Mouse (Mus musculus) limb, embryonic 13.5 days (tissue): ENCODE results near the gene Aff1. TPM values are rescaled to one million over a fixed set of nuclear protein-coding genes. Genes with fewer than 3 reads are reported as not detected.

Experiments
- ATAC-seq: fragments of 200-750 bp; cut with Nextera tagmentation; 2 replicates; pipeline ENCODE4 v1.8.0; 2017; ENCODE audit warnings: low read depth, moderate number of reproducible peaks, moderate TSS enrichment; ENCODE audit not compliant: low FRiP score
- H3K27ac ChIP-seq: fragments of 300-500 bp; sonication (generic); 2 replicates; pipeline ENCODE4 v1.5.1; 2015; ENCODE audit warnings: inconsistent platforms, mild to moderate bottlenecking, moderate library complexity
- H3K27me3 ChIP-seq: fragments of 300-500 bp; sonication (generic); 2 replicates; pipeline ENCODE4 v1.6.1; 2015; ENCODE audit warnings: mild to moderate bottlenecking, inconsistent platforms
- H3K36me3 ChIP-seq: fragments of 300-500 bp; sonication (generic); 2 replicates; pipeline ENCODE4 v1.6.1; 2015; ENCODE audit warnings: inconsistent platforms, mild to moderate bottlenecking, moderate library complexity
- H3K4me1 ChIP-seq: fragments of 300-500 bp; sonication (generic); 2 replicates; pipeline ENCODE4 v1.6.1; 2015; ENCODE audit warnings: inconsistent platforms
- H3K4me2 ChIP-seq: fragments of 300-500 bp; sonication (generic); replicated peaks from 2 replicates; pipeline ENCODE4 v1.6.1; 2015; ENCODE audit warnings: inconsistent platforms, mild to moderate bottlenecking, moderate library complexity
- H3K4me3 ChIP-seq: fragments of 300-500 bp; sonication (generic); 2 replicates; pipeline ENCODE4 v1.5.1; 2015; ENCODE audit warnings: moderate library complexity, mild to moderate bottlenecking, inconsistent platforms
- H3K9ac ChIP-seq: fragments of 300-500 bp; sonication (generic); 2 replicates; pipeline ENCODE4 v1.6.1; 2015; ENCODE audit warnings: mild to moderate bottlenecking, inconsistent platforms
- H3K9me3 ChIP-seq: fragments of 300-500 bp; sonication (generic); 2 replicates; pipeline ENCODE4 v1.6.1; 2016; ENCODE audit warnings: inconsistent platforms
- WGBS: fragments of 180-500 bp; shearing (Covaris S2); methylation state at CpG from one replicate; pipeline ENCODE4 v1.1.7; 2015; 5-methylcytosine and 5-hydroxymethylcytosine counted together
- polyA plus RNA-seq: library from polyadenylated mRNA; unstranded; fragments of >200 nt; fragmentation: Nextera tagmentation; extraction: Ambion mirVana; gene quantifications from 2 replicates; pipeline ENCODE4 v1.2.1, GENCODE M21; 2015

The Aff1 gene
- polyA plus RNA-seq, 1 experiment from 2014 or later: 4.1 TPM

DNA sequence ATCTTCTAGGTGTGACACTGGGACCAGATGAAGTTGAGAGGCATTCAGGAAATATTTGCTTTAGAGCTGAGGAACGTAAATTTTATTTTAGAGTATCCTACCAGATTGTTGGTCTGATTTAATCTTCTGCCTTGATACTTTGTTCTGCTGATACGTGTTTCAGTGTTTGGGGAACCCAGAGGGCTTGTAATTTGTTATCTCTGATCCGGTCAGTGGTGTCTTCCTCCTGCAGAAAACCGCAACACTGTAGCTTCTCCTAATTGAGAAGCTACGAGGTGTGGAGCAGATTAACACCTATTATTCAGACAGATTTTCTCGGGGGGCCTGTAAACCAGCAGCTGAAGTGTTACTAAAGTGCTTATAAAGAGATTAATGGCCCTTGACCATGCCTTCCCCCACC lies 27.0 kb downstream of the Aff1 start:
- 25% methylated on average over 6 of the region's 6 CpGs for WGBS
- Histone ChIP-seq H3K4me1 (0 out of 2 replicates have a peak, but pooled peaks cover 4% of the 10 kb centered on the region), H3K4me2 (no peak overlapping the region), H3K36me3 (no peaks in the 10 kb centered on the region), H3K4me3 (no peak overlapping the region), H3K9ac (no peak overlapping the region), H3K9me3 (no peaks in the 10 kb centered on the region), H3K27ac (no peak overlapping the region), H3K27me3 (no peaks in the 10 kb centered on the region)
- ATAC-seq: no peak

DNA sequence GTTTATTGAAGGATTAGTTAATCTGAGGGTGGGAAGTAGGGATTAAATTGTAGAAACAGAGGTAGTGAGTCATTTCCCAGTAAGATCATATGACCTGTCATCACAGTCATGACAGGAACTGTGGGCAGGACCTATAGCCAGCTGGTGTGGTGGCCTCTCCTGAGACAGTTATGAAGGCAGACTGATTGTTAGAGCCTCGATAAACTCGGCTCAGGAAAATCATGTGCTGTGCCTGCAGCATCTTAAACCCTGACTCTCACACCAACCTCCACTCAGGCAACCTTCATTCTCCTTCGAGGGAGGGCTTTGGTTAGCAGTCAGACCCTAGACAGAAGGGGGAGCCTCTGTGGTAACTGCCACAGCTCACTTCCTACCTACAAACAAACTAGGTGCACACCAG lies 27.7 kb downstream of the Aff1 start:
- Histone ChIP-seq H3K4me1 (peaks cover 10% of the 10 kb centered on the region; the same call in 1 of the 2 replicates), H3K9me3 (no peaks in the 10 kb centered on the region), H3K9ac (no peak overlapping the region), H3K27ac (no peak overlapping the region), H3K4me2 (no peak overlapping the region), H3K4me3 (no peak overlapping the region), H3K36me3 (no peaks in the 10 kb centered on the region), H3K27me3 (no peaks in the 10 kb centered on the region)
- WGBS: 35% methylated on average over 3 of the region's 3 CpGs
- ATAC-seq: no peak

DNA sequence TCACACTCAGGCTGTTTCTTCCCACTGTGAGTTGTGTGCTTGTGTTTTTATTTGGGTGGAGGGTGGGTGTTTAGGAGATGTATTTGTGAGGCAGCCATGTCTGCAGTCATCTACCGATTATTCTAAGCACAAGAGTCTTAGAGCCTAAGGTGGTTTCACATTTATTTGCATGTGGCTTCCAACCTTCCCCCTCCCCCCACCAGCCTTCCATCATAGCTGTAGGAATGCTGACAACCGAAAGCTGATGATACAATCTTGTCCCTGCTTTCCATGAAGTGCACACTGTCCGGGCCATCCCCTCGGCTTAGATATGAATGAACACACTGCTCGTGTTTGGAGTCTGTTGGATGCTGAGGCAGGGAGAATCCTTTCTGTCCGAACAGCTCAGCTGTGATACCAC lies 28.8 kb downstream of the Aff1 start:
- no peak for ATAC-seq
- 77% methylated on average over 6 of the region's 6 CpGs for WGBS

DNA sequence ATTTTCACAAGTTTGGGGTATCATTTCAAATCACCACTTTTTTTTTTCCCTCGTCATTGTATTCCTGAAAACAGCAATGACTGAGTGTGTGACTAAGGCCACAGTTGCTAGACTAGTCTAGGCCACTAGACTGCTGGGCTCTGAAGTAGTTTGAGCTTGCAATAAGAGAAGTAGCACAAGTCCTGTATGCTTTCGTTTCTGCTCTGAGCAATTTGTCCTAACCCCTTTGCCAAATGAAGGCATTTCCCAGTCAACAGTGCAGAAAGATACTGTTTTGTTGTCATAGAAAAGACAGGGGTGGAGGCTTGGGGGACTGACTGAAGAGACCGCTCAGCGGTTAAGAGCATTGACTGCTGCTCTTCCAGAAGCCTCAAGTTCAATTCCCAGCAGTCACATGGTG lies 29.3 kb downstream of the Aff1 start:
- no peak overlapping the region for H3K9ac ChIP-seq
- H3K4me3 ChIP-seq: no peak overlapping the region
- ATAC-seq: no peak
- H3K9me3 ChIP-seq: no peaks in the 10 kb centered on the region
- no peaks in the 10 kb centered on the region for H3K27me3 ChIP-seq
- H3K4me1 ChIP-seq: peaks cover 12% of the 10 kb centered on the region; the same call in 1 of the 2 replicates
- no peaks in the 10 kb centered on the region for H3K36me3 ChIP-seq
- WGBS: 81% methylated on average over 4 of the region's 4 CpGs
- H3K27ac ChIP-seq: no peak overlapping the region
- H3K4me2 ChIP-seq: no peak overlapping the region

More for the DNA sequence above, 28.8 kb downstream of the Aff1 start:
- no peak overlapping the region for H3K27ac ChIP-seq
- no peaks in the 10 kb centered on the region for H3K9me3 ChIP-seq
- no peak overlapping the region for H3K4me2 ChIP-seq
- no peaks in the 10 kb centered on the region for H3K36me3 ChIP-seq
- no peak overlapping the region for H3K9ac ChIP-seq
- H3K27me3 ChIP-seq: no peaks in the 10 kb centered on the region
- peaks cover 12% of the 10 kb centered on the region; the same call in 1 of the 2 replicates for H3K4me1 ChIP-seq
- H3K4me3 ChIP-seq: no peak overlapping the region

DNA sequence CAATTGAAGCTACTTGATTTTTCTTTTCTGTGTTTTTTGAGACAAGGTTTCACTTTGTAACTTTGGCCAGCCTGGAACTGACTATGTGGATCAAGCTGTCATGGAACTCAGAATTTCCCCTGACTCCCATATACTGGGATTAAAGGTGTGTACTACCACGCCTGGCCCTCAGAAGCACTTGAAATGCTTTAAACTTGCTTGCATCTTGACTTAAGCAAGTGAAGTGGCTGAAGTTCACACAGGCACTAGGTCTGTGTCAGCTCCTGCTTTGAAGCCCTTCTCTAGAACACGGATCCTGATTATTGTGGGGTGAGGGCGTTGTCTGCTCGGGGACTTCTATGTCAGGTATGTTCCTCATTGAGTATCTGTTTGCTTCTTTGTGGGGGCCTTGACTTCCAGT lies 30.5 kb downstream of the Aff1 start:
- Histone ChIP-seq H3K9ac (no peak overlapping the region), H3K36me3 (no peaks in the 10 kb centered on the region), H3K4me2 (no peak overlapping the region), H3K27me3 (no peaks in the 10 kb centered on the region), H3K9me3 (no peaks in the 10 kb centered on the region), H3K4me3 (no peak overlapping the region), H3K4me1 (peaks cover 12% of the 10 kb centered on the region; the same call in 1 of the 2 replicates), H3K27ac (no peak overlapping the region)
- no peak for ATAC-seq
- WGBS: 74% methylated on average over 4 of the region's 4 CpGs

DNA sequence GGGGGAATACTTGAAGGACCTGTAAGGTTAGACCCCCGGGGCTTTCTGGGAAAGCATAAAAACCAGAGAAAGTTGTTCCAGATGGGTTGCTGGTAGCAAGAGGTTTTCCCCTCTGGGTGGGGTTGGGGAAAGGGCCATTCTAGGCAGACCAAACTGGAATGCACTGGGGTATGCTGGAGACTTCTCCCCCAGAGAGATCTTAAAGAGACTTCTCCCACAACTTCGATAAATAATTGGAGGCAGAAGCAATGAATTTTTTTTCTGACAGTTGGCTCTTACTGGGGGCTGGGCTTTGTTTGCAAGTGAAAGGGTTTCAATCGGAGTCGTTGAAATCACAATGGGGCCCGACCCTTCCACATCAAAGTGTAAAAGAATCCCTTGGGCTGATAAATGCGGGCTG lies 32.2 kb downstream of the Aff1 start:
- Histone ChIP-seq H3K36me3 (no peaks in the 10 kb centered on the region), H3K27me3 (no peaks in the 10 kb centered on the region), H3K9me3 (no peaks in the 10 kb centered on the region), H3K4me3 (no peak overlapping the region), H3K27ac (no peak overlapping the region), H3K4me1 (peaks cover 10% of the 10 kb centered on the region; the same call in 1 of the 2 replicates), H3K9ac (no peak overlapping the region), H3K4me2 (no peak overlapping the region)
- no peak for ATAC-seq
- 5% methylated on average over 6 of the region's 6 CpGs for WGBS

DNA sequence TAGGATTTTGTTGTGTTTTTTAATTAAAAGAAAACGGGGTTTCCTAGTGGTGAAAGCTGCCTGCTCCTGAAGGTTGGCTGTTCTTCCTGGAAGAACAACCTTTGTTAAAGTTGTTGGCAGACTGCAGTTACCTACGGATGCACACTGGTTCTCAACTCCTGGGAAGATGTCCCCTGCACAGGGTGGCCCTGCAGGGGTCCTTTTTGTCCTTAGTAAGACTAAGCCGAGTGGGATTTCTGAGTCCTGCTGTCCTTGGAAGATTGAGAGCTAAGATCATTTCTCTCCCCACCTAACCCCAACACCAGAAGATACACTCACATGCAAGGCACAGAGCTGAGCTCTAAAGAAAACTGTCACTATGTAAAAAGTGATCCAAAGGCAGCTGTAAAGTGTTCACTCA lies 32.6 kb downstream of the Aff1 start:
- ATAC-seq: no peak
- H3K9me3 ChIP-seq: no peaks in the 10 kb centered on the region
- H3K36me3 ChIP-seq: no peaks in the 10 kb centered on the region
- peaks cover 8% of the 10 kb centered on the region; the same call in 1 of the 2 replicates for H3K4me1 ChIP-seq
- WGBS: 19% methylated on average over 3 of the region's 3 CpGs
- H3K27me3 ChIP-seq: no peaks in the 10 kb centered on the region
- no peak overlapping the region for H3K9ac ChIP-seq
- H3K4me3 ChIP-seq: no peak overlapping the region
- no peak overlapping the region for H3K4me2 ChIP-seq
- H3K27ac ChIP-seq: no peak overlapping the region

DNA sequence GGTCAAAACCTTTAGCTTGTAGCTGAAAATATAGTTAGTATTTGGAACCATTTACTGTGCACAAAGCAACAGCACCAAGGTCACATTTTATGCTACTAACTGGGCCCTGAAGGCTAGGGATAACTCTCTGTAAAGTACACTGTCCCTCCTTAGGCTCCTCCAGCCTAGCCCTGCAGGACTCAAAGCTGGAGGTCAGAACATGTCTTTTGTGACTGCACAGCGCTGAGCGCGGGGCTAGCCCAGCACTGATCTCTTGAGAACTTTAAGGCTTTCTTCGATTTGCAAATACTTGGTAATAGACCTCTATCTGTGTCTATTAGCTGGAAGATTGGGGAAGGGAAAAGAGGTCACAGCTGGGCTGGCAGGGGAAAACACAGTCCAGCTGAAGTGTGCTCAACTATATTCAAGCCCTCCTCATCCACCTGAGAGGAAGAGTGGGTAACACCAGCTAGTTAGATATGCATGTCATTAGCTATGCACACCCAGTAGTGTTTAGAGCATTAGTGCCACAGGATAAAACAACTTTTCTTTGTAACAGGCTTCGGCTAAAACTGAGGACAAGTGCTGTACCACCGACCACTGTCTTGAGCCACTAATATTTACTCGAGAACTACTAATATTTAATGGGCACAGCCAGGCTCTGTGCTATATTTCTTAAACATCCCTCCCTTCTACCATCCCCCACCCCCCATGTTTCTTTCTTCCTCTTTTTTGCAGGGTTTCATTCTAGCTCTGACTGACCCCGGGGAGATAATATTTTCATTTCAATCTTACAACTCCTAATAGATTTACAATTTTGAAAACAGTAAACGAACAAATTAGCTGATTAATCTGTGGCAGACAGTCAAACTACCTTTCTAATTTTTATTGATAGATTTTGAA lies 33.3 kb downstream of the Aff1 start:
- no peak overlapping the region for H3K9ac ChIP-seq
- WGBS: 56% methylated on average over 9 of the region's 9 CpGs
- H3K4me2 ChIP-seq: no peak overlapping the region
- H3K4me3 ChIP-seq: no peak overlapping the region
- peaks cover 10% of the 10 kb centered on the region; the same call in 1 of the 2 replicates for H3K4me1 ChIP-seq
- H3K27me3 ChIP-seq: no peaks in the 10 kb centered on the region
- no peak for ATAC-seq
- no peak overlapping the region for H3K27ac ChIP-seq
- no peaks in the 10 kb centered on the region for H3K36me3 ChIP-seq
- H3K9me3 ChIP-seq: no peaks in the 10 kb centered on the region

DNA sequence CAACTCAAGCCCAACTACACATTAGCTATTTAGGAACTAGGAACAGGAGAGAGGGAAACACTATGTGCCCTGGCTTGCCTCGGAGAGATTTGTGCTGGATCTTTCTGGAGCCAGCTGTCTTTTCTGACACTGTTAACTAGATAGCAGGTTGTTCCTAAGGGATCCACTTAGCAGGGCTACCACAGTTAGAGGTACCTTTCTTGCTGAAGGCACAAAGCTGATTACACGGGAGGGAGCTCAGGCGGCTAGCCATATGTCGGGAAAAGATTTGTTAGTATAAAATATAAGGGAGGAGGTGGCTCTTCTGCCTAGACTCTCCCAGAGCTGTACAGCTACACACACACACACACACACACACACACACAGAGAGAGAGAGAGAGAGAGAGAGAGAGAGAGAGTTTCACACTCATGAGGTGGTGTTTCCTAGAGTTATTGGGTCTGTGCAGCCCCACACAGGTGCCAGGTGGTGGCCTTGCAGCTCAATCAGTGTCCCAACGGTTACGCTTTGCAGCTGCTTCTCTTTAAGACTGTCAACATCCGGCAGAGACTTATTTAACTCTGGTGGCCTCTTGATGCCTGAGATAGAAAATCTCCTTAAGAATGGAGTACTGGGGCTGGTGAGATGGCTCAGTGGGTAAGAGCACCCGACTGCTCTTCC lies 34.2 kb downstream of the Aff1 start:
- Histone ChIP-seq H3K27ac (no peak overlapping the region), H3K9me3 (no peaks in the 10 kb centered on the region), H3K27me3 (no peaks in the 10 kb centered on the region), H3K4me2 (no peak overlapping the region), H3K9ac (no peak overlapping the region), H3K36me3 (no peaks in the 10 kb centered on the region), H3K4me3 (no peak overlapping the region), H3K4me1 (peaks cover 17% of the 10 kb centered on the region; the same call in 1 of the 2 replicates)
- 39% methylated on average over 8 of the region's 8 CpGs for WGBS
- no peak for ATAC-seq

DNA sequence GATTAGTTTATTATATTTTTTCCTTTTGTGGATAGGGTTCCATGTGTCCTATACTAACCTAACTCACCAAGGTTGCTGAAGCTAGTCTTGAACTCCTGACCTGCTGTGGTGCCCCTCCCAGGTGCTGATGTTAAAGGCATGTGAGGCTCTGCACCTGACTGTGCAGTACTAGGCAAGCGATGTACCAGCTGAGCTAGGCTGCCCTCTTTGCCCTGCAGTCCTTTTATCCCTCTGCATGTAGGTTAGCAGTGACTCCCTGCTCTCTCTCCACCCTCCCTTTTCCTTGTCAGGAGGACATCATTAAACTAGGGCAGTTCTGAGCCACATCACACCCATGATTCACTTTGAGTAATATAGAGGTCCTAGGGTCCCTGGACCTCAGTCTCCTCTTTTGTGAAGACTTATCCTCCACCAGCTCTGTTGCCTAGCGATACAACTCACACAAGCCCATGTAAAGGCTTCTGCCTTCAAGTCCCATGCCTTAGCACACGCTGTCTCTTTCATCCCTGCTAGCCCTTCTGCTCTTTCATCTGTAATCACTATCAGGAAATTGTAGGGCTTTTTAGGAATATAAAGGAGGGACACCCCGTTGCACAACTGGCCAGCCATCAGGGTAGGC lies 35.7 kb downstream of the Aff1 start:
- Histone ChIP-seq H3K9ac (no peak overlapping the region), H3K27me3 (no peaks in the 10 kb centered on the region), H3K4me1 (peaks cover 17% of the 10 kb centered on the region; the same call in 1 of the 2 replicates), H3K9me3 (no peaks in the 10 kb centered on the region), H3K27ac (no peak overlapping the region), H3K4me3 (no peak overlapping the region), H3K36me3 (no peaks in the 10 kb centered on the region), H3K4me2 (no peak overlapping the region)
- no peak for ATAC-seq
- 75% methylated on average over 4 of the region's 4 CpGs for WGBS

DNA sequence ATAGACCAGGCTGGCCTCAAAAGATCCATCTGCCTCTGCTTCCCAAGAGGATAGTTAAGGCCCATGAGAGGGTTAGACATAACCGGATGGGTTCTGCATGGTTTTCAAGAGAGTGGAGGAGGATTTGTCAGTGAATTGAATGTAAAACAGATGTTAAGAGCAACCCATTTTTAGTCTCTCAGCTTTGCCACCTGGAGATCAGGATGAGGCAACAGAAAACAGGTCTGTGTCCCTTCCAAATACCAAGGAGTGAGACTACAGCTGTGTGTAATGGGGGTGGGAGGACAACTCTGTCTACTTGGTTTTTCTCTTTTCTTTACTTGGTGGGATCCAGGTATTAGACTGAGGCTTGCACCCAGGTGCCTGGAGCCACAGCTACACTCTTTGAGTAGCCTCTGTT lies 37.1 kb downstream of the Aff1 start:
- H3K9ac ChIP-seq: no peak overlapping the region
- H3K36me3 ChIP-seq: no peaks in the 10 kb centered on the region
- ATAC-seq: no peak
- no peaks in the 10 kb centered on the region for H3K9me3 ChIP-seq
- no peak overlapping the region for H3K4me3 ChIP-seq
- no peaks in the 10 kb centered on the region for H3K27me3 ChIP-seq
- WGBS: 29% methylated on average over 1 of the region's 1 CpGs
- H3K27ac ChIP-seq: no peak overlapping the region
- H3K4me1 ChIP-seq: peaks cover 17% of the 10 kb centered on the region; the same call in 1 of the 2 replicates
- no peak overlapping the region for H3K4me2 ChIP-seq

DNA sequence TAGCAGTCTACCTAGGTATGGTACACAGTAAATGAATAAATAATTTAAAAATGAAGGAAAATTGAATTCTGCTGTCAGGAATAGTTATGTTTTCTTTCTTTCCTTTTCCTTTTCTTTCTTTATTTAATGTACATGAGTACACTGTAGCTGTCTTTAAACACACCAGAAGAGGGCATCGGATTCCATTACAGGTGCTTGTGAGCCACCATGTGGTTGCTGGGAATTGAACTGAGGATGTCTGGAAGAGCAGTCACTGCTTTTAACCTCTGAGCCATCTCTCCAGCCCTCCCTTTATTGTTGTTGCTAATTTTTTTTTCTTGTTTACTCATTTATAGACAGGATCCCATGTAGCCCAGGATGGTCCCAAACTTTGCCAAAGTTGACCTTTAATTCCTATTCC lies 38.0 kb downstream of the Aff1 start:
- Histone ChIP-seq H3K27ac (no peak overlapping the region), H3K9me3 (no peaks in the 10 kb centered on the region), H3K4me3 (no peak overlapping the region), H3K36me3 (no peaks in the 10 kb centered on the region), H3K4me1 (peaks cover 11% of the 10 kb centered on the region; the same call in 1 of the 2 replicates), H3K9ac (no peak overlapping the region), H3K4me2 (no peak overlapping the region), H3K27me3 (no peaks in the 10 kb centered on the region)
- no peak for ATAC-seq
- WGBS: 75% methylated on average over 1 of the region's 1 CpGs
